Mouse (Mus musculus): ENCODE measurements around the gene Cerkl. TPM values are rescaled to one million over a fixed set of nuclear protein-coding genes. Genes with fewer than 3 reads are reported as not detected.

Gene Cerkl
- polyA plus RNA-seq, 1 experiment: 0.46 TPM

DNA sequence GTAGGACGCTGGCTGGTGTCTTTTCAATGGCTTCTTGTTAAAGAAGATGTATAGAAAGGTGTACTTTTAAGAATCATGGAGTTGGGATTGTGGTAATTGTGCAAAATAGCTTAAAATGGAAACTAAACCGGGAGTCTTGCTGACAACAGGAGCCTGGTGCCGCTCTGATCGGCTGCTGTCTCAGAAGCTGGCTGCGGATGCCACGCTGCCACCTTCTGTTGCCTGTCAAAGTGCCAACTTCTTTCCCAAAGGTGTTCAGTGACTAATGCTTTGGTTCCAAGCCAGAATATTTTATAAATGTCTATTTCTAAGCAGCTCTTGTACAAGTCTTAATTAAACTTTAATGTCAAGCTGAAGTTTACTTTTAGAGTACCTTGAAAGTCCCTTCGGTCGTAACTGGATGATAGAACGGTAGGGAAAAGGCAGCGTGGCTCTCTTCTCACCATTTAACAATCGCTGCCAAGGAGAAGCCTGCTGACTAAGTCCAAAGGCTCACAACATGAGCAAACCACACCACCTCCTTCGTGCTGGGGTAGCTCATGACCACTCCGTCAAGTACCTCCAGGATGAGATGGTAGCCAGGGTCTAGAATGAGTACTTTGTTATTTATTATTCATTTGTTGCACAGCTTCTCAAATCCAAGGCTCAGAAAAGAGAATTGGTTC lies 147.0 kb downstream of the Cerkl start:
- DNase-seq (ENCODE audit: low read depth): peak; percentile 85
- no peak for TF ChIP-seq POLR2A (IDR thresholded peaks at IDR 0.05; ENCODE audit: borderline replicate concordance, extremely low read depth, insufficient read depth, insufficient read length, poor library complexity, severe bottlenecking)
- no peak for TF ChIP-seq CTCF (IDR thresholded peaks at IDR 0.05; ENCODE audit: borderline replicate concordance, extremely low read depth, insufficient read depth, insufficient read length)

DNA sequence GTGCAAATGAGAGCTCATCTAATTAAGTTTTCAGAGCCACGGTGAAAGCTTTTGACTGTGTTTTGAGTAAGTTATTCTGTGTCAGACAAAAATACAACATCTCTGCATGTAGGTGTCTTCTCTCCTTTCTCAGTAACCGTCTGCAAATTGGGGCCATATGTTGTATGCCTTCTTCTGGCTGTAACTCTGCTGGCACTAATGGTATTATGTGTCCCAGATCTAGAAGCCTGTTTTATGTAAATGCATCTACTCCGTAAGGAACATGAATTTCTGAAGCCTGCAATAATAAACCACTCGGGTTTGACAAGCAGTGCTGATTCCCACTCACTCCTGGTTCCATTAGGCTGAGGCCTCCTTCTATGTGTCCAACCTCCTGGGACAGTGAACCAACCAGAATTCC lies 149.0 kb downstream of the Cerkl start:
- peak; percentile 75 for DNase-seq (ENCODE audit: low read depth)
- TF ChIP-seq POLR2A (IDR thresholded peaks at IDR 0.05; ENCODE audit: borderline replicate concordance, extremely low read depth, insufficient read depth, insufficient read length, poor library complexity, severe bottlenecking): no peak
- TF ChIP-seq CTCF (IDR thresholded peaks at IDR 0.05; ENCODE audit: borderline replicate concordance, extremely low read depth, insufficient read depth, insufficient read length): no peak

DNA sequence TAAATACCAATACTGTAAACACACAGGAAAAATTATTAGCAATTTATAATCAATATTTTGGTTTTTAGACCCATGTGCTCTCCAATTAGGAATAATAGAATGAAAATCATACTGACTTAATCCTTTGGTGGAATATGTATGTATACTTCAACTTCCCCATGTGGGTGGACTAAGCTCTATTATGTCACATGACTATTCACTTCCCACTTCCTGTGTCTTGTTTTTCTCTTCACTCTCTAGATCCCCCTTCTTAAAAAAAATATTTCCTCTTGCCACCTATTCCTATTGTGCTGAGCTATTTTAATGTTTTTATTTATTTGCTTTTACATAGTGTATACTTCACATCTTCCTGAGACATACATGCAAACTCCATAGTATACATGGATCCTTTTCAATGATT lies 154.2 kb downstream of the Cerkl start:
- no peak for DNase-seq (ENCODE audit: low read depth)
- no peak for TF ChIP-seq CTCF (IDR thresholded peaks at IDR 0.05; ENCODE audit: borderline replicate concordance, extremely low read depth, insufficient read depth, insufficient read length)
- TF ChIP-seq POLR2A (IDR thresholded peaks at IDR 0.05; ENCODE audit: borderline replicate concordance, extremely low read depth, insufficient read depth, insufficient read length, poor library complexity, severe bottlenecking): no peak

DNA sequence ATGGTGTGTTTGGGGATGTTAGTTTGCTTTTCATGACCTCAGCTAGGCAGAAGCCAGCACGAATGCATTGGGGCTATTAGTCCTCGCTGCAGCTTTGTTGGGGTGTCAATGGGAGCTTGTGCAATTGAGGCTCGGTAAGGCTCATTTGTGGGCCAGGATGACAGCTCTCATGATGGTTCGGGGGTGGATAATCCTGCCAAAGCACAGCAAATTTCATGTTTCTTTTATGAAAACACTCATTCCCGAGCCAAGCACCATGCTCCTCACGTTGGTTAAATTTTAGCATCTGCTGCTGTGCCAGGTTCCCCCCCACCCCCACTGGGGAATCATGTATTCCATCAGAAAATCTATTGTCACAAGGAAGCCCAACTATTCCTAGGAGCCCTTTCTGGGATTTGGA lies 164.2 kb downstream of the Cerkl start:
- peak; percentile 28 for DNase-seq (ENCODE audit: low read depth)
- TF ChIP-seq POLR2A (IDR thresholded peaks at IDR 0.05; ENCODE audit: borderline replicate concordance, extremely low read depth, insufficient read depth, insufficient read length, poor library complexity, severe bottlenecking) (no peak), CTCF (IDR thresholded peaks at IDR 0.05; ENCODE audit: borderline replicate concordance, extremely low read depth, insufficient read depth, insufficient read length) (no peak)

DNA sequence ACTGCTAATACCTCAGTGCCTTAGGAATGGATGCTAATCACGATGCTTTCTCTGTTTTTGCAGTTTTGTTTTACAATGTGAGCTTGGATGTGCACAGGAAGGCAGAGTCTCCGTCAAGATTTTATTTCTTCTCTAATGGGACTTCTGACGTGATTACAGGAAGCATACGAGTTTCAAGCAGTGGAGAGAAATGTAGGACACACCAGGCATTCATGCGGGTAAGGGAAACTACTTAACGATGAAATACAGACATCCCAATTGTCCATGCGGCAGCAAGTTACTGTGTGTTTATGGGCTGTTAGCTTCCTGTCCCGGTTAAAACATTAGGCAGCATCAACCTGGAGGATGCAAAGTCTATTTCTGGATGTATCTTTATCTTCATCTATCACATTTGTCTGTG lies 164.7 kb downstream of the Cerkl start:
- DNase-seq (ENCODE audit: low read depth): no peak
- no peak for TF ChIP-seq CTCF (IDR thresholded peaks at IDR 0.05; ENCODE audit: borderline replicate concordance, extremely low read depth, insufficient read depth, insufficient read length)
- TF ChIP-seq POLR2A (IDR thresholded peaks at IDR 0.05; ENCODE audit: borderline replicate concordance, extremely low read depth, insufficient read depth, insufficient read length, poor library complexity, severe bottlenecking): no peak

DNA sequence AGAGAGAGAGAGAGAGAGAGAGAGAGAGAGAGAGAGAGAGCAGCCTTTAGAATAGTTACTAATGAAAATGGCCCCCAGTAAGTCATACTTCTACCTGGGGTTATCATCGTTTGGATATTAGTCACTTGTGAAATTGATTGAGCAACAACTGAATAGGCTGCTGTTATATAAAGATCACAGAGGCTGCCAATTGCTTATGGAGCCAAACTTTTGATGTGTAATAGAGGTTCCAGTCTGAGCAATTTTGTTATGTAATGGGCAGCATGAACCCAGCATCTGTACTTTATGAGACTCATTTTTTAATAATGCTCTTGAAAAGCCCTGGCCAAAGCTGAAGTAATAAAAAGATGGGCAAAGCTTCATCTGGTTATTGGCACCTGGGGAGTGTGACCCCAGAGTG lies 166.4 kb downstream of the Cerkl start:
- DNase-seq (ENCODE audit: low read depth): no peak
- TF ChIP-seq CTCF (IDR thresholded peaks at IDR 0.05; ENCODE audit: borderline replicate concordance, extremely low read depth, insufficient read depth, insufficient read length) (no peak), POLR2A (IDR thresholded peaks at IDR 0.05; ENCODE audit: borderline replicate concordance, extremely low read depth, insufficient read depth, insufficient read length, poor library complexity, severe bottlenecking) (no peak)

DNA sequence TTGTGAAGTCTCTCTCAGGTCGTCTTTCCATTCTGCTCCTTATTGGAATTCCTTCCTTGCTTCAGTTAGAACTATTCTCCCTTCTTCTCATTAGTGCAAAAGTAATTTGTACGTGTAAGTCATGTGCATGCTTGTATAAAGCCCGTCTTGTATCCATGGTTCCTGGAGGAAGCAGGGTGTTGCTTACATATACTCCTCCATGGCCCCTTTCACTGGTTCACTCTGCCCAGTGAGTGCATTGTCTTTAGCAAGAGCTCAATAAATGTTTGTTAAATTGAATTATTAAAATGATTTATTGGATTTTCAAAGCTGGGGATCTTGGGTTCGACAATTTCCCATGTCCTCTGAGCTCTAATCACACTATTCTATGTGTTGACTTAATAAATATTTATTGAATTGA lies 172.4 kb downstream of the Cerkl start:
- TF ChIP-seq POLR2A (IDR thresholded peaks at IDR 0.05; ENCODE audit: borderline replicate concordance, extremely low read depth, insufficient read depth, insufficient read length, poor library complexity, severe bottlenecking) (no peak), CTCF (IDR thresholded peaks at IDR 0.05; ENCODE audit: borderline replicate concordance, extremely low read depth, insufficient read depth, insufficient read length) (no peak)
- no peak for DNase-seq (ENCODE audit: low read depth)

Other genes with a start within 250 kb of the Cerkl start
- gene Itga4, start 201.4 kb downstream of the Cerkl start, polyA plus RNA-seq (2012; rRNA removed): 3.3 and 4.7 TPM in 2 replicates
- gene Neurod1, start within 50 bp of the Cerkl start, polyA plus RNA-seq (2012; rRNA removed): 33.3 and 42.1 TPM in 2 replicates
- 2.6 and 6.6 TPM in 2 replicates for gene Itprid2, start 178.6 kb upstream of the Cerkl start, polyA plus RNA-seq (2012; rRNA removed)